Mouse (Mus musculus): ENCODE data around the gene Krtap10-4. TPM values are rescaled to one million over a fixed set of nuclear protein-coding genes. Genes with fewer than 3 reads are reported as not detected.

Gene Krtap10-4
- polyA plus RNA-seq (2014; fragmentation: Nextera tagmentation; extraction: Ambion mirVana) = not detected in 2 replicates

- H3K4me2 ChIP-seq (replicated peaks) = no peak within 1 kb of the TSS
- ATAC-seq (ENCODE audit: low FRiP score) (no peak), DNase-seq (ENCODE audit: low spot score) (no peak)
- no peak within 1 kb of the TSS for H3K9ac ChIP-seq
- H3K36me3 ChIP-seq (replicated peaks; ENCODE audit: control insufficient read depth, insufficient read depth) = no peaks in the 10 kb centered on the region
- H3K4me1 ChIP-seq (replicated peaks; ENCODE audit: control insufficient read depth, insufficient read depth, low read length) = no peaks in the 10 kb centered on the region
- H3K4me3 ChIP-seq (replicated peaks; ENCODE audit: low read length) = no peak within 1 kb of the TSS
- H3K9me3 ChIP-seq (ENCODE audit: control insufficient read depth, low read length) = 0 out of 2 replicates have a peak, but pooled peaks cover 5% of the 10 kb centered on the region
- no peak within 1 kb of the TSS for H3K27ac ChIP-seq
- WGBS = 79% methylated on average over 6 of the region's 6 CpGs
- H3K27me3 ChIP-seq (ENCODE audit: control insufficient read depth, insufficient read depth, low read length) = no peaks in the 10 kb centered on the region
These were observed at the start of gene Krtap10-4 for GRCm38 (mm10) chr10:77826951-77827350. TSS of gene Krtap10-4 (minus strand) at chr10:77827095.

- WGBS = 90% methylated on average over 7 of the region's 7 CpGs
- no peak overlapping the region for H3K4me3 ChIP-seq (replicated peaks; ENCODE audit: low read length)
- ATAC-seq (ENCODE audit: low FRiP score) = no peak
These were observed 42.8 kb upstream of the Krtap10-4 start for GRCm38 (mm10) chr10:77869651-77870050.

GRCm38 (mm10) chr10:77867546-77867945 is 40.7 kb upstream of the Krtap10-4 start:
- Histone ChIP-seq H3K27me3 (ENCODE audit: control insufficient read depth, insufficient read depth, low read length) (no peaks in the 10 kb centered on the region), H3K36me3 (replicated peaks; ENCODE audit: control insufficient read depth, insufficient read depth) (no peaks in the 10 kb centered on the region), H3K4me3 (replicated peaks; ENCODE audit: low read length) (no peak overlapping the region), H3K4me1 (replicated peaks; ENCODE audit: control insufficient read depth, insufficient read depth, low read length) (no peaks in the 10 kb centered on the region), H3K9ac (no peak overlapping the region), H3K9me3 (ENCODE audit: control insufficient read depth, low read length) (no peaks in the 10 kb centered on the region), H3K4me2 (replicated peaks) (no peak overlapping the region), H3K27ac (no peak overlapping the region)
- 18% methylated on average over 1 of the region's 1 CpGs for WGBS
- no peak for ATAC-seq (ENCODE audit: low FRiP score)
- no peak for DNase-seq (ENCODE audit: low spot score)

More at GRCm38 (mm10) chr10:77869651-77870050, 42.8 kb upstream of the Krtap10-4 start:
- H3K27me3 ChIP-seq (ENCODE audit: control insufficient read depth, insufficient read depth, low read length) = no peaks in the 10 kb centered on the region
- no peak overlapping the region for H3K4me2 ChIP-seq (replicated peaks)
- no peaks in the 10 kb centered on the region for H3K4me1 ChIP-seq (replicated peaks; ENCODE audit: control insufficient read depth, insufficient read depth, low read length)
- DNase-seq (ENCODE audit: low spot score) = no peak
- no peak overlapping the region for H3K27ac ChIP-seq
- H3K9ac ChIP-seq = no peak overlapping the region
- no peaks in the 10 kb centered on the region for H3K36me3 ChIP-seq (replicated peaks; ENCODE audit: control insufficient read depth, insufficient read depth)
- no peaks in the 10 kb centered on the region for H3K9me3 ChIP-seq (ENCODE audit: control insufficient read depth, low read length)

- WGBS = 39% methylated on average over 11 of the region's 11 CpGs
- no peaks in the 10 kb centered on the region for H3K36me3 ChIP-seq (replicated peaks; ENCODE audit: control insufficient read depth, insufficient read depth)
- H3K4me1 ChIP-seq (replicated peaks; ENCODE audit: control insufficient read depth, insufficient read depth, low read length) = no peaks in the 10 kb centered on the region
- DNase-seq (ENCODE audit: low spot score) = no peak
- H3K27ac ChIP-seq = no peak overlapping the region
- peak overlapping the region; percentile 34 for H3K4me2 ChIP-seq (replicated peaks)
- no peaks in the 10 kb centered on the region for H3K27me3 ChIP-seq (ENCODE audit: control insufficient read depth, insufficient read depth, low read length)
- peak overlapping the region; percentile 14 for H3K4me3 ChIP-seq (replicated peaks; ENCODE audit: low read length)
- ATAC-seq (ENCODE audit: low FRiP score) = no peak; the same call in none of the 2 replicates
- no peaks in the 10 kb centered on the region for H3K9me3 ChIP-seq (ENCODE audit: control insufficient read depth, low read length)
- peak overlapping the region; percentile 4; the same call in 1 of the 2 replicates for H3K9ac ChIP-seq
These were observed 37.9 kb upstream of the Krtap10-4 start for GRCm38 (mm10) chr10:77864762-77865143.

- peak overlapping the region; percentile 14 for H3K4me3 ChIP-seq (replicated peaks; ENCODE audit: low read length)
- H3K4me2 ChIP-seq (replicated peaks) = peak overlapping the region; percentile 34
- H3K9me3 ChIP-seq (ENCODE audit: control insufficient read depth, low read length) = no peaks in the 10 kb centered on the region
- WGBS = 48% methylated on average over 14 of the region's 14 CpGs
- ATAC-seq (ENCODE audit: low FRiP score) (peak; percentile 70), DNase-seq (ENCODE audit: low spot score) (no peak)
- no peaks in the 10 kb centered on the region for H3K36me3 ChIP-seq (replicated peaks; ENCODE audit: control insufficient read depth, insufficient read depth)
- no peaks in the 10 kb centered on the region for H3K4me1 ChIP-seq (replicated peaks; ENCODE audit: control insufficient read depth, insufficient read depth, low read length)
- H3K9ac ChIP-seq = peak overlapping the region; percentile 4; the same call in 1 of the 2 replicates
- H3K27ac ChIP-seq = no peak overlapping the region
- no peaks in the 10 kb centered on the region for H3K27me3 ChIP-seq (ENCODE audit: control insufficient read depth, insufficient read depth, low read length)
These were observed 37.3 kb upstream of the Krtap10-4 start for GRCm38 (mm10) chr10:77864067-77864761.

- DNase-seq (ENCODE audit: low spot score) = no peak
- Histone ChIP-seq H3K9me3 (ENCODE audit: control insufficient read depth, low read length) (no peaks in the 10 kb centered on the region), H3K27ac (no peak within 1 kb of the TSS), H3K4me3 (replicated peaks; ENCODE audit: low read length) (no peak within 1 kb of the TSS), H3K36me3 (replicated peaks; ENCODE audit: control insufficient read depth, insufficient read depth) (no peaks in the 10 kb centered on the region), H3K9ac (no peak within 1 kb of the TSS), H3K4me1 (replicated peaks; ENCODE audit: control insufficient read depth, insufficient read depth, low read length) (no peaks in the 10 kb centered on the region), H3K27me3 (ENCODE audit: control insufficient read depth, insufficient read depth, low read length) (no peaks in the 10 kb centered on the region), H3K4me2 (replicated peaks) (no peak within 1 kb of the TSS)
- ATAC-seq (ENCODE audit: low FRiP score) = no peak
- WGBS = 45% methylated on average over 7 of the region's 7 CpGs
These were observed 34.8 kb upstream of the Krtap10-4 start, which contains the start of gene Gm3285 for GRCm38 (mm10) chr10:77861675-77862074. TSS of gene Gm3285 (plus strand) at chr10:77861975.

- no peaks in the 10 kb centered on the region for H3K36me3 ChIP-seq (replicated peaks; ENCODE audit: control insufficient read depth, insufficient read depth)
- 70% methylated on average over 9 of the region's 9 CpGs for WGBS
- no peak within 1 kb of the TSS for H3K9ac ChIP-seq
- H3K27ac ChIP-seq = no peak within 1 kb of the TSS
- DNase-seq (ENCODE audit: low spot score) (no peak), ATAC-seq (ENCODE audit: low FRiP score) (no peak)
- H3K4me2 ChIP-seq (replicated peaks) = no peak within 1 kb of the TSS
- no peaks in the 10 kb centered on the region for H3K4me1 ChIP-seq (replicated peaks; ENCODE audit: control insufficient read depth, insufficient read depth, low read length)
- no peak within 1 kb of the TSS for H3K4me3 ChIP-seq (replicated peaks; ENCODE audit: low read length)
- no peaks in the 10 kb centered on the region for H3K27me3 ChIP-seq (ENCODE audit: control insufficient read depth, insufficient read depth, low read length)
- peaks cover 4% of the 10 kb centered on the region; the same call in 1 of the 2 replicates for H3K9me3 ChIP-seq (ENCODE audit: control insufficient read depth, low read length)
These were observed 25.7 kb upstream of the Krtap10-4 start, which contains the start of gene Gm10318 for GRCm38 (mm10) chr10:77852559-77852958. TSS of gene Gm10318 (plus strand) at chr10:77852859.

- H3K4me3 ChIP-seq (replicated peaks; ENCODE audit: low read length) = no peak overlapping the region
- H3K27ac ChIP-seq = no peak overlapping the region
- DNase-seq (ENCODE audit: low spot score) (no peak), ATAC-seq (ENCODE audit: low FRiP score) (no peak)
- H3K4me1 ChIP-seq (replicated peaks; ENCODE audit: control insufficient read depth, insufficient read depth, low read length) = no peaks in the 10 kb centered on the region
- peaks cover 24% of the 10 kb centered on the region for H3K9me3 ChIP-seq (ENCODE audit: control insufficient read depth, low read length)
- H3K27me3 ChIP-seq (ENCODE audit: control insufficient read depth, insufficient read depth, low read length) = no peaks in the 10 kb centered on the region
- H3K36me3 ChIP-seq (replicated peaks; ENCODE audit: control insufficient read depth, insufficient read depth) = no peaks in the 10 kb centered on the region
- H3K4me2 ChIP-seq (replicated peaks) = no peak overlapping the region
- H3K9ac ChIP-seq = no peak overlapping the region
- 85% methylated on average over 2 of the region's 2 CpGs for WGBS
These were observed 20.6 kb upstream of the Krtap10-4 start for GRCm38 (mm10) chr10:77847538-77847937.

GRCm38 (mm10) chr10:77846961-77847360 is 20.1 kb upstream of the Krtap10-4 start:
- WGBS = 12% methylated on average over 2 of the region's 2 CpGs
- H3K4me1 ChIP-seq (replicated peaks; ENCODE audit: control insufficient read depth, insufficient read depth, low read length) = no peaks in the 10 kb centered on the region
- H3K27me3 ChIP-seq (ENCODE audit: control insufficient read depth, insufficient read depth, low read length) = no peaks in the 10 kb centered on the region
- H3K9ac ChIP-seq = no peak overlapping the region
- no peaks in the 10 kb centered on the region for H3K36me3 ChIP-seq (replicated peaks; ENCODE audit: control insufficient read depth, insufficient read depth)
- DNase-seq (ENCODE audit: low spot score) = no peak
- H3K27ac ChIP-seq = no peak overlapping the region
- no peak overlapping the region for H3K4me3 ChIP-seq (replicated peaks; ENCODE audit: low read length)
- H3K9me3 ChIP-seq (ENCODE audit: control insufficient read depth, low read length) = peaks cover 24% of the 10 kb centered on the region
- ATAC-seq (ENCODE audit: low FRiP score) = peak; percentile 43; the same call in 1 of the 2 replicates
- H3K4me2 ChIP-seq (replicated peaks) = no peak overlapping the region
